Mouse (Mus musculus) adipocyte (in vitro differentiated cells): ENCODE data around the gene Gnl1.
A peak's percentile ranks its signal among the peaks of the same experiment; 100 is the strongest.
"Not testable (repeated sequence)": the region's sequence is repeated elsewhere in the genome, so short reads cannot be mapped to it uniquely, and the experiment has no call there.

Source experiments
- DNase-seq: peaks from one replicate; pipeline ENCODE4 v3.0.0-alpha.2; 2016; ENCODE audit warnings: low spot score

Gene Gnl1

GRCm38 (mm10) chr17:35979401-35980362 is at the start of gene Gnl1, which contains the start of gene Prr3:
TSS of gene Gnl1 (plus strand) at chr17:35979851.
TSS of gene Prr3 (minus strand) at chr17:35980236.
- peak; percentile 97 for DNase-seq

- DNase-seq: no peak
Measured at GRCm38 (mm10) chr17:35930627-35931026, 49.0 kb upstream of the Gnl1 start.

DNA sequence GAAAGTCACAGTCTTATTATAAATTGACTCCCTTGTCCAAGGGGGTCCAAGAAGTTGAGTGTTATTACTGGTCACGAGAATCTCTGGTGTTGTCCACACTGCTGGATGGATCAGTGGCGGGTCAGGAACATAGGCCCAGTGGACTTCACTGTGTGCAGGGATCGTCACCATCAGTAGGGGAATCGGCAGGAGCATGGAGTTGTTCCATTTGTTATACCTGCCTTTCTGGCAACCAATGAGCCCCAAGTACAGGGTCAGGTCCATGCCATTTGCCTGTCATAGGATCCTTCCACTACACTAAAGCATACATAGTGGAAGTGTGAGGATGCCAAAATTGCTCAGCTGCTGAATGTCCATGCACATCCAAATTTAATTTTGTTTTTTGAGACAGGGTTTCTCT is 47.0 kb upstream of the Gnl1 start:
- DNase-seq: no peak

DNA sequence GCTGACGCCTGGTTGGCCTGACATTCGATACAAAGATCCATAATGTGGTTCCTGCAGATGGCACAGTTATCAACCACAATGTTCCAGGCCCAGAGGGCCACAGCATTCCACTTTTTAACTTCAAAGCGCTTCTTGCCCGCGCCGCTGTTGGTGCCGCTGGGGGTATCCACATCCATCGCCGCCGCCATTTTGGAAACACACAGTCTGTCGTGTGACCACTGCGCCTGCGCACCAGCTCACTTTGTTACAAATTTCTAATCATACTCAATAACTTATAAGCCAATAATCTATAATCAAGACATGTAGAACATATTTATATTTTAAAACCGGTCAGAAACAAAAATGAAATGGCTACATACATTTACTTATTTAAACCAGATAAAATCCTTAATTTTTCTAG is 43.9 kb upstream of the Gnl1 start:
- DNase-seq: not testable (repeated sequence)

- peak; percentile 67 for DNase-seq
Measured at GRCm38 (mm10) chr17:35937700-35938348, 41.8 kb upstream of the Gnl1 start.

- no peak for DNase-seq
Measured at GRCm38 (mm10) chr17:35939108-35939507, 40.5 kb upstream of the Gnl1 start.

- DNase-seq: no peak
Measured at GRCm38 (mm10) chr17:35939941-35940340, 39.7 kb upstream of the Gnl1 start.

DNA sequence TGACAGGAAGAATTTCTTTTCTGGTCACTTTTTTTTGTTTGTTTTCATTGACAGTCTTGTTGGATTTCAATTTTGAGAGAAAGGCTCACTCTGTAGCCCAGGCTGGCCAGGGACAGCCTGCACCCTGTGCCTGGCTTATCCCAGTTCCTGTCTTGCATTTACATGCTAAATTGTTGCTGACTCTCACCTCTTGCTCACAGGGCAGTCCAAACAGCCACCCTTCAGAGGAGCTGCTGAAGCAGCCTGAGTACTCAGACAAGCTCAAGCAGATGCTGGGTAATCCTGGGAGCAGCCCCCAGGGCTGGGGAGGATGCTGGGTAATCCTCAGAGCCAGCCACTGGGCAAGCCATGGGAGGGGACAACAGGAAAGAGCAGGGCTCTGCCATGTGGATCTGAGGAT is 28.7 kb upstream of the Gnl1 start:
- not testable (repeated sequence) for DNase-seq

DNA sequence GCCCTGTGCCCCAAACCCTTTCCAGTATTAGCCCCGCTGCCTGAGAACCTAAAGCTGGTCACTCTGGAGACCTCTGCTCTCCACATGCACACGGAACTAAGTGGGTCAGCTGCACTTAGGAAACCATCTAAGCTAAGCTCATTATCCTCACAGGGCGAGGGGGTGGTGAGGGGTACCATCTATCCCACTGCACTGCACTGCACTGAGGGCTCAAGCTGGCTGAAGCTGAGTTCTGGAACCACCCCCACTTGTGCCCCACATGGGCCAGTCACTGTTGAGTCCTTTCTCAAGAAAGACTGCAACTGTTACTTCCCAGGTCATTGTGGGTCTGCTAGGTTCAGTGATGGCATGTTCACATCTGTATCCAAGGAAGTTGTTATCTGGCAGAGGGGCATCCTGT is 27.1 kb upstream of the Gnl1 start:
- DNase-seq: not testable (repeated sequence)

GRCm38 (mm10) chr17:35954665-35955064 is 25.0 kb upstream of the Gnl1 start:
- no peak for DNase-seq

- no peak for DNase-seq
Measured at GRCm38 (mm10) chr17:35958533-35959223, 21.0 kb upstream of the Gnl1 start.

GRCm38 (mm10) chr17:35963279-35963678 is 16.4 kb upstream of the Gnl1 start:
- DNase-seq: no peak

- DNase-seq: no peak
Measured at GRCm38 (mm10) chr17:35967621-35968020, 12.0 kb upstream of the Gnl1 start.

- DNase-seq: peak; percentile 98
Measured at GRCm38 (mm10) chr17:35969418-35970389, 9.9 kb upstream of the Gnl1 start, which contains the start of gene Abcf1. TSS of gene Abcf1 (minus strand) at chr17:35969761.

GRCm38 (mm10) chr17:35972131-35972530 is 7.5 kb upstream of the Gnl1 start:
- peak; percentile 40 for DNase-seq

DNA sequence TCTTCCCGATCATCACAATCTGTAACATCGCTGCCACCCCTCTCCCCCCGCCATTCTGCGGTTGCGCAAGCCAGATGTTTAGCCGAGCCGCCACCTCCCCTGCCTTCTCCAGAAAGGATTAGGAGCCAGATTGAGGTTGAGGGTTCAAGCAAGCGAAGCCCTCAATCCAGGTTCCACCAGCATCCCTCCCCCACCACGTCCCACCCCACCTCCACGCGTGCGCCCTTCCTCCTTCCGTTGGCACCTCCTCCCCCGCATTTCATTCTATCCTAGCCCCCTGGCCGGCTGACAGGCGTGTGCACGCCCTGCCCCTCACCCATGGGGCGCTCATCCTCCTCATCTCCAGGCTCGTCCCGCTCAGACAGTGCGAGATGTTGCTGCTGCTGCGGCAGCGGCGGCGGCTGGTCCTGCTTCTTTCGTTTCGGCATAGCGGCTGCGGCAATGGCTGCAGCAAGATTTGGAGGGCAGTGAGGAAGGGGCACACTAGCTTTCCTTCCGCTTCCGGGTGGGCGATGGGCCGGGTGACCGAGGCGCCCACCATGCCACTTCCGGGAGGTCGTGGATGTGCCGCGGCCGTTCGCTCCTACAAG is 745 bp upstream of the Gnl1 start:
- DNase-seq: no peak

GRCm38 (mm10) chr17:35980363-35980754 is 708 bp downstream of the Gnl1 start:
- DNase-seq: peak; percentile 68

DNA sequence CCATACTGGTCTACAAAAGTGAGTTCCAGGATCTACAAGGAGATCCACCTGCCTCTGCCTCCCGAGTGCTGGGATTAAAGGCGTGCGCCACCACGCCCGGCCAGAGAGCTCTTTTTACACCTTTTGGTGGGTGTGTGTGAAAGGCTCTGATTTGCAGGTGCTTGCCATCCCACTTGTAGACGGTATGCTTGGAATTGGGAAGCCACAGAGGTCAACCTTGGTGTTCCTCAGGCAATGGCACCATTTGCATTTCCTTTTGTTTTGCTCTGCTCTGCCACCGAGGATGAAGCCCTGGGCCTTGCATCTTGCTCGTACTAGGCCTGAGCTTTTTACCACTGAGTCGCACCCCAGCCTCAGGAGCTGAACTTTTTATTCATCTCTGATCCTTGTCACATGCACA is 2.1 kb downstream of the Gnl1 start:
- no peak for DNase-seq

DNA sequence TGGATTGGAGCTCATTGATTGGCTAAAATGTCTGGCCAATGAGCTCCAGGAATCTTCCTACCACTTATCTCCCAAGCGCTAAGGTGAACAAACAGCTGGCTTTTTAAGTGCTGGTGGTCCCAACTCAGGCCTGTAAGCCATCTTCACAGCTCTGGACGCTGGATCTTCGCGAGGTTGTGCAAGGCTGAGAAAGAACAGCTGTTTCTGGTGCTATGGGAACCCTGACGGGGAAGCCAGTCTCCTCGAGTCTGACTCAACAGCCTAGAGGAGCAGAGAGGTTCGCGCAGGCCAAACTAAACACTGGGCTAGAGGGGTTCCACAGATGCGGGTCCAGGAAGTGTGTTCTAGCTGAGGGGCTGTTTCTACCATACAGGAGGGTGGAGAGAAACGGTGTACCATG is 12.1 kb downstream of the Gnl1 start:
- no peak for DNase-seq

GRCm38 (mm10) chr17:35993675-35994074 is 14.0 kb downstream of the Gnl1 start:
- peak; percentile 85 for DNase-seq
